Mouse (Mus musculus) MEL (cell line): ENCODE measurements at regions not wholly inside any gene's neighbourhood (a gene's known extent, or its start where the extent isn't known, plus 50 kb on each side); places are given as distances from the start of the nearest gene placed in this dataset.

ENCODE experiments used
- DNase-seq: peaks from one replicate; pipeline ENCODE4 v3.0.0; 2011; ENCODE audit warnings: low read depth, low spot score
- H3K27ac ChIP-seq: 2 replicates; pipeline ENCODE4 v1.5.1; 2012; ENCODE audit warnings: low read depth, mild to moderate bottlenecking, control low read depth, low read length, moderate library complexity; ENCODE audit not compliant: control insufficient read depth
- H3K27me3 ChIP-seq, 2 experiments: fragments of 150-350 bp in 1 of 2; sonication (generic) in 1 of 2; 2 replicates each; pipeline ENCODE4 v1.6.1; 2012; ENCODE audit warnings: low read length in 2 of 2, mild to moderate bottlenecking in 2 of 2, improper control_type of control experiment in 1 of 2, moderate library complexity in 1 of 2; ENCODE audit not compliant: insufficient read depth in 2 of 2, control insufficient read depth in 1 of 2
- H3K36me3 ChIP-seq, 2 experiments: 2 replicates each; pipeline ENCODE4 v1.6.1; 2012 to 2014; ENCODE audit warnings: low read length in 2 of 2, improper control_type of control experiment in 1 of 2, inconsistent platforms in 1 of 2, mild to moderate bottlenecking in 1 of 2; ENCODE audit not compliant: insufficient read depth in 2 of 2, control insufficient read depth in 1 of 2
- H3K4me1 ChIP-seq, 2 experiments: fragments of 150-350 bp in 1 of 2; sonication (generic) in 1 of 2; 2 replicates each; pipeline ENCODE4 v1.6.1; 2012; ENCODE audit warnings: low read length in 2 of 2, improper control_type of control experiment in 1 of 2, mild to moderate bottlenecking in 1 of 2; ENCODE audit not compliant: insufficient read depth in 2 of 2, control insufficient read depth in 1 of 2
- H3K4me3 ChIP-seq, 2 experiments: fragments of 150-350 bp in 1 of 2; sonication (generic) in 1 of 2; 2 replicates each; pipeline ENCODE4 v1.5.1; 2012; ENCODE audit warnings: low read depth in 2 of 2, low read length in 2 of 2, mild to moderate bottlenecking in 2 of 2, moderate library complexity in 2 of 2, control low read depth in 1 of 2, improper control_type of control experiment in 1 of 2; ENCODE audit not compliant: control insufficient read depth in 1 of 2, insufficient read depth in 1 of 2
- H3K79me2 ChIP-seq: 2 replicates; pipeline ENCODE4 v1.6.1; 2012; ENCODE audit warnings: mild to moderate bottlenecking, low read length, moderate library complexity; ENCODE audit not compliant: control insufficient read depth, poor library complexity, insufficient read depth
- H3K9ac ChIP-seq: 2 replicates; pipeline ENCODE4 v1.6.1; 2012; ENCODE audit warnings: low read depth, mild to moderate bottlenecking, control low read depth, low read length, moderate library complexity; ENCODE audit not compliant: control insufficient read depth, poor library complexity, severe bottlenecking
- H3K9me3 ChIP-seq: fragments of 150-350 bp; sonication (generic); replicated peaks from 2 replicates; pipeline ENCODE4 v1.6.1; 2012; ENCODE audit warnings: mild to moderate bottlenecking, low read length, improper control_type of control experiment, moderate library complexity; ENCODE audit not compliant: insufficient read depth
- BHLHE40 ChIP-seq: IDR thresholded peaks from 2 replicates; pipeline ENCODE4 v1.6.1; 2012; ENCODE audit warnings: low read depth, mild to moderate bottlenecking, inconsistent platforms, low read length, improper control_type of control experiment, borderline replicate concordance
- CHD1 ChIP-seq: IDR thresholded peaks from 2 replicates; pipeline ENCODE4 v1.6.1; 2012; ENCODE audit warnings: low read depth, mild to moderate bottlenecking, inconsistent platforms, low read length, improper control_type of control experiment
- CHD2 ChIP-seq: IDR thresholded peaks from 2 replicates; pipeline ENCODE4 v1.6.1; 2011; ENCODE audit warnings: low read length, improper control_type of control experiment
- CTCF ChIP-seq, 3 experiments: IDR thresholded peaks in 2 of 3; conservative IDR thresholded peaks in 1 of 3; 2 replicates each; pipeline ENCODE4 v1.5.1; 2011 to 2012; ENCODE audit warnings: low read length in 3 of 3, low read depth in 2 of 3, mild to moderate bottlenecking in 2 of 3, improper control_type of control experiment in 1 of 3, inconsistent platforms in 1 of 3, mixed read lengths in 1 of 3, moderate library complexity in 1 of 3; ENCODE audit not compliant: control insufficient read depth in 1 of 3, insufficient read depth in 1 of 3, poor library complexity in 1 of 3, severe bottlenecking in 1 of 3
- E2F4 ChIP-seq: IDR thresholded peaks from 2 replicates; pipeline ENCODE4 v1.6.1; 2011; ENCODE audit warnings: low read depth, low read length, improper control_type of control experiment, borderline replicate concordance
- ELF1 ChIP-seq: IDR thresholded peaks from 2 replicates; pipeline ENCODE4 v1.6.1; 2014; ENCODE audit warnings: low read depth, mild to moderate bottlenecking, inconsistent platforms, low read length, improper control_type of control experiment, moderate library complexity
- ETS1 ChIP-seq: IDR thresholded peaks from 2 replicates; pipeline ENCODE4 v1.6.1; 2012; ENCODE audit warnings: low read depth, mild to moderate bottlenecking, inconsistent platforms, low read length, improper control_type of control experiment, moderate library complexity
- GABPA ChIP-seq: IDR thresholded peaks from 2 replicates; pipeline ENCODE4 v1.6.1; 2012; ENCODE audit warnings: low read depth, mild to moderate bottlenecking, inconsistent platforms, low read length, improper control_type of control experiment, moderate library complexity
- GATA1 ChIP-seq: IDR thresholded peaks from 2 replicates; pipeline ENCODE4 v1.6.1; 2011; ENCODE audit warnings: low read depth, low read length, improper control_type of control experiment
- HCFC1 ChIP-seq: IDR thresholded peaks from 2 replicates; pipeline ENCODE4 v1.6.1; 2012; ENCODE audit warnings: low read depth, mild to moderate bottlenecking, inconsistent platforms, low read length, improper control_type of control experiment, moderate library complexity
- JUND ChIP-seq: IDR thresholded peaks from 2 replicates; pipeline ENCODE4 v1.6.1; 2011; ENCODE audit warnings: low read depth, mild to moderate bottlenecking, improper control_type of control experiment, low read length
- MAFK ChIP-seq: IDR thresholded peaks from 2 replicates; pipeline ENCODE4 v1.6.1; 2011; ENCODE audit warnings: low read depth, mild to moderate bottlenecking, low read length, improper control_type of control experiment, borderline replicate concordance
- MXI1 ChIP-seq: IDR thresholded peaks from 2 replicates; pipeline ENCODE4 v1.6.1; 2011; ENCODE audit warnings: mild to moderate bottlenecking, low read depth, low read length, improper control_type of control experiment
- MYB ChIP-seq: IDR thresholded peaks from 2 replicates; pipeline ENCODE4 v1.6.1; 2011; ENCODE audit warnings: mild to moderate bottlenecking, low read depth, low read length, improper control_type of control experiment
- POLR2A ChIP-seq, 2 experiments: IDR thresholded peaks; 2 replicates each; pipeline ENCODE4 v1.6.1; 2011 to 2012; ENCODE audit warnings: low read length in 2 of 2, mild to moderate bottlenecking in 2 of 2, control low read depth in 1 of 2, improper control_type of control experiment in 1 of 2, low read depth in 1 of 2, moderate library complexity in 1 of 2; ENCODE audit not compliant: control insufficient read depth in 1 of 2, insufficient read depth in 1 of 2, poor library complexity in 1 of 2
- POLR2AphosphoS2 ChIP-seq: IDR thresholded peaks from 2 replicates; pipeline ENCODE4 v1.6.1; 2011; ENCODE audit warnings: low read length, improper control_type of control experiment
- POLR2AphosphoS5 ChIP-seq: IDR thresholded peaks from 2 replicates; pipeline ENCODE4 v1.6.1; 2012; ENCODE audit warnings: low read depth, borderline replicate concordance, mild to moderate bottlenecking, inconsistent platforms, low read length, moderate library complexity, mixed read lengths
- RAD21 ChIP-seq: IDR thresholded peaks from 2 replicates; pipeline ENCODE4 v1.6.1; 2011; ENCODE audit warnings: mild to moderate bottlenecking, low read depth, low read length, improper control_type of control experiment
- SIN3A ChIP-seq: IDR thresholded peaks from 2 replicates; pipeline ENCODE4 v1.6.1; 2012; ENCODE audit warnings: low read length, improper control_type of control experiment, inconsistent platforms
- SMC3 ChIP-seq: IDR thresholded peaks from 2 replicates; pipeline ENCODE4 v1.6.1; 2011; ENCODE audit warnings: low read depth, low read length, improper control_type of control experiment
- TBP ChIP-seq: IDR thresholded peaks from 2 replicates; pipeline ENCODE4 v1.8.0; 2011; ENCODE audit warnings: low read depth, low read length, improper control_type of control experiment
- USF2 ChIP-seq, 2 experiments: IDR thresholded peaks; 2 replicates each; pipeline ENCODE4 v1.6.1; 2011 to 2012; ENCODE audit warnings: improper control_type of control experiment in 2 of 2, low read length in 2 of 2, borderline replicate concordance in 1 of 2, inconsistent platforms in 1 of 2, low read depth in 1 of 2, mild to moderate bottlenecking in 1 of 2; ENCODE audit not compliant: insufficient read depth in 1 of 2
- ZKSCAN1 ChIP-seq: IDR thresholded peaks from 2 replicates; pipeline ENCODE4 v1.6.1; 2012; ENCODE audit warnings: low read depth, mild to moderate bottlenecking, inconsistent platforms, low read length, improper control_type of control experiment, moderate library complexity

GRCm38 (mm10) chr9:89836454-89837245, 73.1 kb upstream of the Rasgrf1 start:
- no peak for DNase-seq
- Histone ChIP-seq H3K4me1 (no peaks in the 10 kb centered on the region), H3K36me3 (no peaks in the 10 kb centered on the region), H3K9me3 (no peaks in the 10 kb centered on the region), H3K4me3 (no peak overlapping the region), H3K79me2 (no peaks in the 10 kb centered on the region), H3K9ac (no peak overlapping the region), H3K27me3 (no peaks in the 10 kb centered on the region)
- no peak for TF ChIP-seq GATA1
- TF ChIP-seq CHD1, result no peak
- TF ChIP-seq, all 39 proteins: peak for 0
- H3K27ac ChIP-seq, result no peak overlapping the region

GRCm38 (mm10) chr9:89833596-89833995, 76.1 kb upstream of the Rasgrf1 start:
- no peaks in the 10 kb centered on the region for H3K79me2 ChIP-seq
- H3K4me1 ChIP-seq, result no peaks in the 10 kb centered on the region
- TF ChIP-seq ELF1 (no peak), TBP (no peak)
- TF ChIP-seq, all 39 proteins: peak for 0

GRCm38 (mm10) chr9:89831855-89832254, 77.9 kb upstream of the Rasgrf1 start:
- Histone ChIP-seq H3K4me1 (no peaks in the 10 kb centered on the region; a peak in 1 of 4 replicates), H3K4me3 (no peak overlapping the region)
- TF ChIP-seq SMC3, result no peak
- no peak for TF ChIP-seq POLR2AphosphoS2
- TF ChIP-seq POLR2A (IDR thresholded peaks at IDR 0.05; ENCODE audit: control insufficient read depth in 1 of 2, insufficient read depth in 1 of 2, low read depth in 1 of 2, low read length in 2 of 2, poor library complexity in 1 of 2), result no peak
- TF ChIP-seq BHLHE40, result no peak
- TF ChIP-seq ZKSCAN1, result no peak
- no peak for TF ChIP-seq MXI1
- TF ChIP-seq TBP, result no peak
- no peak for TF ChIP-seq HCFC1
- TF ChIP-seq ETS1, result no peak
- no peak for TF ChIP-seq SIN3A
- TF ChIP-seq GABPA, result no peak
- no peak for TF ChIP-seq RAD21
- TF ChIP-seq MAFK, result no peak
- no peak for TF ChIP-seq USF2 (IDR thresholded peaks at IDR 0.05; ENCODE audit: borderline replicate concordance in 1 of 2, insufficient read depth in 1 of 2, low read depth in 1 of 2, low read length in 2 of 2)
- TF ChIP-seq CHD2, result no peak
- no peak for TF ChIP-seq CTCF (IDR thresholded peaks at IDR 0.05 in 2 of 3, conservative IDR thresholded peaks at IDR 0.05 in 1 of 3; ENCODE audit: control insufficient read depth in 1 of 3, insufficient read depth in 1 of 3, low read depth in 2 of 3, low read length in 3 of 3, poor library complexity in 1 of 3, severe bottlenecking in 1 of 3)
- no peak for TF ChIP-seq JUND
- no peak for TF ChIP-seq POLR2AphosphoS5
- no peak for TF ChIP-seq MYB
- TF ChIP-seq E2F4, result no peak
- TF ChIP-seq, all 39 proteins: peak for 0
- Histone ChIP-seq H3K27me3 (no peaks in the 10 kb centered on the region), H3K36me3 (no peaks in the 10 kb centered on the region), H3K27ac (no peak overlapping the region), H3K9me3 (no peaks in the 10 kb centered on the region), H3K9ac (no peak overlapping the region), H3K79me2 (no peaks in the 10 kb centered on the region)
- peak; percentile 2 for DNase-seq

More at GRCm38 (mm10) chr9:89833596-89833995, 76.1 kb upstream of the Rasgrf1 start:
- no peak overlapping the region for H3K27ac ChIP-seq
- no peaks in the 10 kb centered on the region for H3K36me3 ChIP-seq
- DNase-seq, result no peak
- no peak overlapping the region for H3K9ac ChIP-seq
- H3K4me3 ChIP-seq, result no peak overlapping the region
- H3K27me3 ChIP-seq, result no peaks in the 10 kb centered on the region
- no peaks in the 10 kb centered on the region for H3K9me3 ChIP-seq
